Mouse (Mus musculus) naive thymus-derived CD4-positive, alpha-beta T cell, adult 2 months (primary cell): Measurements from ENCODE around the gene Tbxas1.

ENCODE experiments used
- DNase-seq: peaks from one replicate; pipeline ENCODE4 v3.0.0-alpha.2; 2011; ENCODE audit warnings: low read depth

The Tbxas1 gene

GRCm38 (mm10) chr6:38875258-38876070 lies at the start of gene Tbxas1:
TSS of gene Tbxas1 (plus strand) at chr6:38875404.
- peak; percentile 55 for DNase-seq

DNA sequence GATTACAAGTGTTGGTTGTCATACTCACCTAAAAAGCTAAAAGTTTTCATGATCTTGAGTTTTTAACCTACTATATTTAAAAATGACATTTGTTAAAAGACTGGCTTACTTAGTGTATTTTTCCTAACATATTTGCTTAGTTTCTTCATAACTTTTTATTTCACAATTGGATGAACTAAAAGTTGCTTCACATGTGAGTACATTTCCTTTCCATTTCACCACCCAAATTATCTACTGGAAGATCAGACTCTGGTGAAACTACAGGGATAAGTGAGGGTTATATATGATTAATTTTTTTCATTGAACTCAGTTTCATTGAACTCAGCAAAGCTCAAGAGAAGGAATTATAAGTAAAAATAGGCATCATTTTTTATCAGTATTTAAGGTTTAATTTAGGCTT lies 49.3 kb upstream of the Tbxas1 start:
- no peak for DNase-seq

GRCm38 (mm10) chr6:38826857-38827256 lies 48.3 kb upstream of the Tbxas1 start:
- DNase-seq: no peak

DNA sequence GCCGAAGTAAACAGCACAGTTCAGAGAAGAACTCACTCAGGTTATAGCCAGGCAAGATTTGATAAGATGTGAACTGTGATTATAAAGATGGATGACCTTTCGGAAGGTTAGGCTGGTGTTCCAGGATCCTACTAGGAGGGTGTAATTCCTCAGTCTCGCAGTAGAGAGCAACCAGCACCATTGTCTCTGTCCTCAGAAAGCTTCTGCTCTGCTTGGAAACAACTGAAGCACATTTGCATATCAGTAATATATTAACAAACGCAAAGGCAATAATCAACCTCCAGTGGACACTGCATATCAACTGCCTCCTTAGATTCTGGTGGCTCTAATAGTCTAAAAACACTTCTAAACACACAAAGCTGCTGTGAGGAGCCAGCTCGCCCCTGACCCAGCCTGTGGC lies 47.8 kb upstream of the Tbxas1 start:
- DNase-seq: no peak

DNA sequence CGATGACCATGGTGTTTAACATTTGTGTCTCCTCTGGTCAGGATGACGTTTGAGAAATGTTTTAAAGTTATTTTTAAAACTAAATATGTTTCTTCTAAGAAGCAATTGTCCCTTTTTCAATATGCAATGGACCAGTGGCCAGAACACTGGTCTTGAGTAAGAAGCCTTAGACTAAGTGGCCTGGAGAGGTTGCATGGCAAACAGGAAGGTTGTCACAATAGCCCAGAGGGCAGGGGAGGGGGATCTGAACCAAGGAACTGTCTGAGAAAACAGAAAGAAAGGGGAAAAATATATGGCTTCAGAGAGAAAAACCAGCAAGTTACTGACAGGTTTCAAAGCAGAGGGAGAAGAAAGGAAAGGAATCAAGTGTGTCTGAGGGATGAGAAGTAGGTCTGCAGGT lies 47.0 kb upstream of the Tbxas1 start:
- DNase-seq: no peak

DNA sequence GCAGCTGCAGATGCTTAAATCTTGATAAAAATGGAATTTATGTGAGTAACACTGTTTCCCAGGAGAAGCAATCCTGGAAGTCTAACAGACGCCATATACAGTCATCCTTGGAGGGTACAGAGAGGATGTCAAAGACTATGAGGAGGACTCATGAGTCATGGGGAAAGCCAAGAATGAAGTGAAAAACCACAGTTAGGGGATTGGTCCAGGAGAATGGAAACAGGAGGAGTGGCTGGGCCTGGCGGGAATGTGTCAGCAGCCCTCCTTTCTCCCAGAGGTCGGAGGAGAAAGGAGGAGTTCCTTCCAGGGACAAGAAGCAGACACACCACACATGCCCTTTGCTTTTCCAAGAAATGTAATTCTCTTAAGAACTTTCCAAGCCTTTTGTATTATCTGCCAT lies 45.8 kb upstream of the Tbxas1 start:
- no peak for DNase-seq

- no peak for DNase-seq
These were observed 41.5 kb upstream of the Tbxas1 start for GRCm38 (mm10) chr6:38833721-38834120.

GRCm38 (mm10) chr6:38834727-38835126 lies 40.5 kb upstream of the Tbxas1 start:
- no peak for DNase-seq

- no peak for DNase-seq
These were observed 40.0 kb upstream of the Tbxas1 start for GRCm38 (mm10) chr6:38835217-38835616.

- no peak for DNase-seq
These were observed 37.1 kb upstream of the Tbxas1 start for GRCm38 (mm10) chr6:38838061-38838460.

GRCm38 (mm10) chr6:38839891-38840290 lies 35.3 kb upstream of the Tbxas1 start:
- no peak for DNase-seq

DNA sequence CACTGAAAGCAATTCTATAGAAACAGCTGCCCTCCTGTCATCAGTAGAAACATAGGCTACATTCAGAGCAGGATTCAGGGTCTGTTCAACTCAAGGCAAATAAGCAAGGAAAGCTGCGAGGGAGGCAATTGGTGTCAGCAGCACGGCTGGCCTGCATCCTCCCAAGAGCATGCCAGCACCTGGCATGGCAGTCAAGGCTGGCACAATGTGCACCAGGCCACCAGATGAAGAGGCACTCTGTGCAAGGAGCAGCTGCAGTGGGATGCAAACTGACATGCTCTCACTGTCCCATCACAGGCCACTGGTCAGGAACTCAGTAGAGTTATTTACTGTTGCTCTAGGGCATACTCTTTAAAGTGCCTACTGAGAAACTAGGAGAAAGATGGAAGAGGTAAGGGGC lies 34.8 kb upstream of the Tbxas1 start:
- DNase-seq: no peak

DNA sequence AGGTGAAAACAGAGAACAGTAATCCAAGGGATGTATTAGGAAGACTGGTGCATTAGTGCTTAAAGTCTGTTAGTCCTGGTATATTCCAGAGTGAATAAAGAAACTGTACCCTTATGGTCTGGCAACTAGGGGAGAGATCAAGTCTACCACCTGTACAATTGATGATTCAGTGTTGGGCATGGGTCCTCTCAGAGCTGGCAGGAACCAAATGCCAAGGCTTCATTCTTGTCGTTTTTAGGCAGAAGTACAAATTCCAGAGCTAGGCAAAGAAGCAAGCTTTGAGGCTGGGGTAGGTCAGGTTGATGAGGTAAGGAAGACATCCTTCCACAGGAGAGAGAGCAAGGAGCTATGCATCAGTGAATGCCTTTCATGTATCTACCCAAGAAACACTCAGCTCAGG lies 34.4 kb upstream of the Tbxas1 start:
- no peak for DNase-seq

GRCm38 (mm10) chr6:38841551-38841950 lies 33.7 kb upstream of the Tbxas1 start:
- DNase-seq: no peak

DNA sequence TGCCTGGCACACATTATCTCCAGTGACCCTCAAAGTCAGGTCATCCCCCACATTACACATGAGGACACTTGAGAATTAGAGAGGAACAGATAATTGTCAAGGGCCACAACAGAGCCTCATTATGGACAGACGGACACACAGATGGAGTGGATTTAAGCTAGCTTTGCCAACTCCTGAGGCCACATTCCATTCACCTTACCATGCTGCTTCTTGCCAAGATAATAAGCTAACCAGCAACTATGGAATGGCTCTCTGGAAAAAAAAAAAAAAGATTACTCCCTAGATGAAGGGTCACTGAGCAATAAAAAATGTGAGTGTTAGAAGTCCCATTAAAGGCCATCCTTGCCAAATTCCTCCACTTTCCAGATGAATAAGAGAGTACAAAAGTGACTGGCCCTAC lies 30.1 kb upstream of the Tbxas1 start:
- no peak for DNase-seq

GRCm38 (mm10) chr6:38845876-38846275 lies 29.3 kb upstream of the Tbxas1 start:
- DNase-seq: no peak

DNA sequence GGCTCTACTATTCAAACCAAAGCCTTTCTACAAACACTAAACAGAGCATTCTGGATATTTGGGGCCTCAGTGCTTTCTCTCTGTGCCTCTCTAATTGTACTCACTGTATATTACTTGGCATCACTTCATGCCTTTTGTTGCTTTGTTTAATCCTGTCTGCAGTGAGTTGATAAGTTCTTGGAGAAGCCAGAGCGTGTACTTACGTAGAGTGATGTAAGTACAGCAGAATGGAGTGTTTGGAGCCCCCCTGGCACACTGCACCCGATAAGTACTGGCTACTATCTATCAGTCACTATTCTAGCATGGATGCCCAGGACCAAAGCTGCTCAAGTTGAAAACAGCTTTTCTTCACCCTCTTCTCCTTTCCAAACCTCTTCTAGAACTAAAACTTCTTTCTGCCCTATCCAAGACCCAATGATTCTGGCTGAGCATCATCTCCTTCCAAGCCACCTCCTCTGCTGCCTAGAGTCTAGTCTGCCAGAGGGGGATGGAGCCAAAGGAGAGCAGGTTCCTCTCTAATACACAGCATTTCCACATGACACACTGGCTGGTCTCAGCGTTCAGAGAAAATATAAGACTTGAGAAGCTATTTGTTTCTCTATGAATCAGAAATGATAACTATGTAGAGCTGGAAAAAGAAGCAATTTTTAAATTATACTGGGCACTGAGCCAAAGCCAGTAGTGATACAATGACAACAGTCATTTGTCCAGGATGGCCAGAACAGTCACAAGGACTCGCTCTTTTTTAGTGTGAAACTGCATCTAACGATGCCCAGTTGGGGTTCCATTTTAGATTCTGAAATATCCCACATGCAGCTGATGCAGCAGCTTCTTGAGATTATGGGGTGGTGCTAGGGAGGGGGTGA lies 28.6 kb upstream of the Tbxas1 start:
- no peak for DNase-seq

- no peak for DNase-seq
These were observed 27.8 kb upstream of the Tbxas1 start for GRCm38 (mm10) chr6:38847447-38847846.

DNA sequence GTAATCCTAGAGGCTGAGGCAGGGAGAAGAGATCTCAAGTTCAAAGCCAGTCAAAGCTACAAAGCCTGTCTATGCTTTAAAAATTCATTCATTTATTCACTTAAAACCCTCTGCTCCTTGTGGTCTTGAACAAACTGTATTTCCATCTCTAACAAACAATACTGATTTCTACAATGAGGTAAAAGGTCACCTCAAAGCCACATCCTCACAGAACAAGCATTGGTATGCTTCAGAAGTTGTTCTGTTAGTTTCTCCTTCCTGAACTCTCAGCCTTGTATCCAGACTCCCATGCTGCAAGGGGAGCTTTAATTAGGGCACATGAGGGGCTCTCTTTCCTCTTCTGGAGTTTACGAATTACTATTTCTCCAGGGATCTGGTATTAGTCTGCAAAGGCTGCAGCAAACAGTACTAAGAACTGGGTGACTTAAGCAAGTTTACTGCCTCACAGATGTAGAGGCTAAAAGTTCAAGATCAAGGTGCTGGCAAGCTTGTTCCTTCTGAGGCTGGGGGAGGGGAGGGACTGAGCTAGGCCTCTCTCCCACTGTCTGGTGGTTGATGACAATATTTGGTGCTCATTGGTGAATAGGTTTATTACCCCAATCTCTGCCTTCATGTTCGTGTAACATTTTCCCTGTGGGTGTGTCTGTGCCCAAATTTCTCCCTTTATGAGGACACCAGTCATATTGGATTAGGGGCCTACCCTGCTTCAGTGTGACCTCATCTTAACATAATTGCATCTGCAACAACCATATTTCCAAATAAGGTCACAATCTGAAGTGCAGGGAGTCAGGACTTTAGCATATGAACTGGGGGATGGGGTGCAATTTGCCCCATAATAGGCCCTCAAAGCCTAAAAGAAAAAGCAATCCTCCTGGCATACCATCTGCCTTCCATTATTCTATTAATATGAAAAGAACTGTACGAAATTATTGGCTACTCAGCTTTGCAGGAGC lies 27.0 kb upstream of the Tbxas1 start:
- peak; percentile 60 for DNase-seq

DNA sequence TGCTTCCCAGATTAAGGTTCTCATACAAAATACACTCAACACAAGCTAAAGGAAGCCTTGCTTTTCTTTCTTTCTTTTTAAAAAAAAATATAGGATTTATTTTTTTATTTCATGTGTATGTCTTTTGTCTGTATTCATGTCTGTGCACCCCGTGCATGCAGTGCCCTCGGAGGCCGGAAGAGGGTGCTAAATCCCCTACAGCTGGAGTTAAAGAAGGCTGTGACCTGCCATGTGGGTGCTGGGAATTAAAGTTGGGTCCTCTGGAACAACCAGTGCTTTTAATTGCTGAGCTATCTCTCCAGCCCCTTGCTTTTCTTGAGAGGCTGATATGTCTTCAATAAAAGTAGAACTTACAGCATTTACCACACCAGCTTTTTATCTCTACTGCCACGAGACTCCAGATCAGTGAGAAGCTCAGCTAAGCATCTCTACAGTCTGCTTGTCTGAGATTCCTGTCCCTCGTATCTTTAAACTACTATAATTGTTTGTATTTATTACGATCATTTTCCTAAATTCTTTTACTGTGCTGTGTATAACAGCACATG lies 24.4 kb upstream of the Tbxas1 start:
- no peak for DNase-seq

DNA sequence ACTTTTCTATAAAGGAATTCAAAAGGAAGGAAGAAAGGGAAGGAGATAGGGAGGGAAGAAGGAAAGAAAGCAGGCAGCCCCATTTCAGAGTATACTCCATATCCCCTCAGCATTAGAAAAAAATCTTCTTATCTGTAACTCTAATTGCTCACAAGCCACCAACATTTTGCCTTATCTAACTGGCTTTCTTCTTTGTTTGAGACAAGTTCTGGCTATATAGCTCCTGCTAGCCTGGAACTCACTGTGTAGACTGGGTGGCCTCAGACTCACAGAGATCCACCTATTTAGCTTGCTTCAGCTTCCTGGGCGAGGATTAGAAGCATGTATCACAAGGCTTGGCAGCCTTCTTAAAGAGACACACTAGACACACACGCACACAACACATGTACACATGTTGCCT lies 23.5 kb upstream of the Tbxas1 start:
- no peak for DNase-seq

DNA sequence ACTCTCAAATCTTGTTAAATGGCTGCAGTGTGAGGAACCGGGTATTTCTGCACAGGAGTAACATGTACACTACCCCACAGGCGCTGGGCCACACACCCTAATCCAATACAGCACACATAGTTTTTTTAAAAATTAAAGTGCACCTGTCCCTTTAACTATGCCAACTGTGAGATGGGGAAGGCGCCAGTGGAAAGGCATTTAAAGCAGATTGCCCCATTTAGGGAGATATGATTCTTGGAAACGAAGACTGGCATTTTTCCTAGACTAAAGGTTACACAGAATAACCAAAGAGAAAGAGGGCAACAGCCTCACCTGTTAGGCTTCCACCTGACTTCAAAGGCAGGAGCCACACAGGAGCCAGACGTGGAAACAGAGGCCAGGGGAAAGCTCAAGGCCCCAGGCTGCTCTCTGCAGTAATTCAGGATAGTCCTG lies 21.6 kb upstream of the Tbxas1 start:
- no peak for DNase-seq
